Mouse (Mus musculus) testis, adult 2 months (tissue): ENCODE measurements around the gene Ccdc163.

Experiments
- CTCF ChIP-seq: fragments of 200-500 bp; IDR thresholded peaks from 2 replicates; pipeline ENCODE4 v1.5.1; 2012; ENCODE audit warnings: low read depth, mild to moderate bottlenecking, inconsistent platforms, low read length, moderate library complexity; ENCODE audit not compliant: control insufficient read depth, insufficient read depth, insufficient replicate concordance
- POLR2A ChIP-seq: fragments of 200-500 bp; IDR thresholded peaks from 2 replicates; pipeline ENCODE4 v1.6.1; 2012; ENCODE audit warnings: low read depth, mild to moderate bottlenecking, inconsistent platforms, low read length, moderate library complexity; ENCODE audit not compliant: control insufficient read depth

GRCm38 (mm10) chr4:116719396-116719795, 11.1 kb downstream of the Ccdc163 start:
- TF ChIP-seq CTCF (no peak), POLR2A (no peak)
